Mouse (Mus musculus): Measurements from ENCODE around the gene Ilk. TPM values are rescaled to one million over a fixed set of nuclear protein-coding genes. Genes with fewer than 3 reads are reported as not detected.
A peak's percentile ranks its signal among the peaks of the same experiment; 100 is the strongest.

Gene Ilk
- polyA plus RNA-seq, 1 experiment from 2014 or later = 103 TPM

DNA sequence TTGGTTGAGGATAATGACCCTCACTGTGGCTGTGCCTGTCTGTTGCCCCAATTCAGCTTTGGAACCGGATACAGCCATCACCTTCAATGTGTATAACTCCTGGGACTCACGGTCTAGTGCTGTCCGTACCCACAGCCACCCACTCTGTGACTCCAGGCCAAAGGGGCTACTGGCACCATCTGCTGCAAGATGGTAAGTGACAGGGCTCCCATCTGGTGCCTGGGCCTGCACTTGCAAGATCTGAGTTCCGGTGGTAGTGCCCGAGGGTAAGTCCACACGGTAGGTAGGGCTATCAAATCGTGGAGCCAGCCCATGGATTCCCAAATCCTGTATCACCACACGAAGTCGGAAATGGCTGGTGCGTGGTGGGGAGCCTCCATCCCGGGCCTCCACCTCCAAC, 27.9 kb downstream of the Ilk start:
- no peak overlapping the region for H3K9ac ChIP-seq (replicated peaks)
- H3K27me3 ChIP-seq (ENCODE audit: insufficient read depth, low read length) = peaks cover 11% of the 10 kb centered on the region
- H3K27ac ChIP-seq (ENCODE audit: low read depth) = no peak overlapping the region
- ATAC-seq (no peak), DNase-seq (no peak)
- no peaks in the 10 kb centered on the region for H3K36me3 ChIP-seq (replicated peaks; ENCODE audit: insufficient read depth, low read length)
- no peak overlapping the region for H3K4me2 ChIP-seq (ENCODE audit: low read depth, low read length)
- 76% methylated on average over 11 of the region's 11 CpGs for WGBS (ENCODE audit: insufficient replicate concordance)
- no peak overlapping the region for H3K4me3 ChIP-seq (ENCODE audit: low read depth, low read length)
- H3K9me3 ChIP-seq (ENCODE audit: low read length) = no peaks in the 10 kb centered on the region
- H3K4me1 ChIP-seq (ENCODE audit: insufficient read depth) = peaks cover 2% of the 10 kb centered on the region; the same call in 1 of the 2 replicates
- TF ChIP-seq CTCF (IDR thresholded peaks at IDR 0.05; ENCODE audit: low read depth) (no peak), EP300 (IDR thresholded peaks at IDR 0.05; ENCODE audit: low read depth) (no peak)

- Histone ChIP-seq H3K4me2 (ENCODE audit: low read depth, low read length) (no peak overlapping the region), H3K36me3 (replicated peaks; ENCODE audit: insufficient read depth, low read length) (no peaks in the 10 kb centered on the region), H3K9ac (replicated peaks) (no peak overlapping the region), H3K4me1 (ENCODE audit: insufficient read depth) (peaks cover 11% of the 10 kb centered on the region), H3K27me3 (ENCODE audit: insufficient read depth, low read length) (peaks cover under 1% of the 10 kb centered on the region; the same call in 1 of the 2 replicates), H3K4me3 (ENCODE audit: low read depth, low read length) (no peak overlapping the region), H3K27ac (ENCODE audit: low read depth) (peak overlapping the region; percentile 26; the same call in 1 of the 2 replicates), H3K9me3 (ENCODE audit: low read length) (no peaks in the 10 kb centered on the region)
- TF ChIP-seq CTCF (IDR thresholded peaks at IDR 0.05; ENCODE audit: low read depth) = no peak
- WGBS (ENCODE audit: insufficient replicate concordance) = 33% methylated on average over 6 of the region's 6 CpGs
- DNase-seq = no peak
- ATAC-seq = peak; percentile 28; the same call in 1 of the 2 replicates
Measured at GRCm38 (mm10) chr7:105767729-105768165, 31.4 kb downstream of the Ilk start.

DNA sequence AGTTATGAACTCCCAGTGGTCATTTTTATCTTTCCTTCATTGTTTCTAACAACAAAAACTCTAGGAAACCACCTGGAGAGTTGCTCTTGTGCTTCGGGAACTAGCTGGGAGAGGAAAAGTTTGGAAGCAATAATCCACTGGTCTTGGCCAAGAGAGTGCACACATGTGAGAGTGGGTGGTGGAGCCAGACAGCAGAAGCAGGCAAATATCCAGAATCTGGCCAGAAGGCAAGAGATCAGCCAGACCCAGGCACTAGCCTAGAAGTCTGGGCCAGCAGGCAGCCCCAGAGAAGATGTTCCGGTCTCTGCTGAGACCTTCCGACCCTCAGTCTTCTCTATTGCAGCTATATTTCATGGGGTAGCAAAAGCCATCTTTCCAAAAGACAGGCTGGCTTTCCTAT, 33.6 kb downstream of the Ilk start:
- WGBS (ENCODE audit: insufficient replicate concordance) = 63% methylated on average over 3 of the region's 3 CpGs
- Histone ChIP-seq H3K27me3 (ENCODE audit: insufficient read depth, low read length) (no peaks in the 10 kb centered on the region), H3K36me3 (replicated peaks; ENCODE audit: insufficient read depth, low read length) (no peaks in the 10 kb centered on the region), H3K4me3 (ENCODE audit: low read depth, low read length) (no peak overlapping the region), H3K27ac (ENCODE audit: low read depth) (no peak overlapping the region), H3K4me1 (ENCODE audit: insufficient read depth) (peaks cover 11% of the 10 kb centered on the region), H3K4me2 (ENCODE audit: low read depth, low read length) (no peak overlapping the region), H3K9me3 (ENCODE audit: low read length) (no peaks in the 10 kb centered on the region), H3K9ac (replicated peaks) (no peak overlapping the region)
- ATAC-seq = peak; percentile 22; the same call in 1 of the 2 replicates
- TF ChIP-seq EP300 (IDR thresholded peaks at IDR 0.05; ENCODE audit: low read depth) = no peak
- TF ChIP-seq CTCF (IDR thresholded peaks at IDR 0.05; ENCODE audit: low read depth) = no peak
- DNase-seq = no peak

GRCm38 (mm10) chr7:105772331-105772730, 35.9 kb downstream of the Ilk start:
- Histone ChIP-seq H3K9ac (replicated peaks) (no peak overlapping the region), H3K4me1 (ENCODE audit: insufficient read depth) (peaks cover 11% of the 10 kb centered on the region), H3K9me3 (ENCODE audit: low read length) (no peaks in the 10 kb centered on the region), H3K4me3 (ENCODE audit: low read depth, low read length) (no peak overlapping the region), H3K27me3 (ENCODE audit: insufficient read depth, low read length) (no peaks in the 10 kb centered on the region), H3K4me2 (ENCODE audit: low read depth, low read length) (no peak overlapping the region), H3K36me3 (replicated peaks; ENCODE audit: insufficient read depth, low read length) (no peaks in the 10 kb centered on the region), H3K27ac (ENCODE audit: low read depth) (no peak overlapping the region)
- TF ChIP-seq EP300 (IDR thresholded peaks at IDR 0.05; ENCODE audit: low read depth) = no peak
- no peak for TF ChIP-seq CTCF (IDR thresholded peaks at IDR 0.05; ENCODE audit: low read depth)
- no peak for ATAC-seq
- WGBS (ENCODE audit: insufficient replicate concordance) = 85% methylated on average over 15 of the region's 15 CpGs
- DNase-seq = no peak

- Histone ChIP-seq H3K4me3 (ENCODE audit: low read depth, low read length) (no peak overlapping the region), H3K27ac (ENCODE audit: low read depth) (no peak overlapping the region), H3K36me3 (replicated peaks; ENCODE audit: insufficient read depth, low read length) (no peaks in the 10 kb centered on the region), H3K27me3 (ENCODE audit: insufficient read depth, low read length) (no peaks in the 10 kb centered on the region), H3K4me1 (ENCODE audit: insufficient read depth) (peaks cover 16% of the 10 kb centered on the region), H3K4me2 (ENCODE audit: low read depth, low read length) (no peak overlapping the region), H3K9me3 (ENCODE audit: low read length) (no peaks in the 10 kb centered on the region), H3K9ac (replicated peaks) (no peak overlapping the region)
- WGBS (ENCODE audit: insufficient replicate concordance) = 71% methylated on average over 5 of the region's 5 CpGs
- ATAC-seq (no peak), DNase-seq (no peak)
- TF ChIP-seq CTCF (IDR thresholded peaks at IDR 0.05; ENCODE audit: low read depth) (no peak), EP300 (IDR thresholded peaks at IDR 0.05; ENCODE audit: low read depth) (no peak)
Measured at GRCm38 (mm10) chr7:105773041-105773440, 36.6 kb downstream of the Ilk start.

DNA sequence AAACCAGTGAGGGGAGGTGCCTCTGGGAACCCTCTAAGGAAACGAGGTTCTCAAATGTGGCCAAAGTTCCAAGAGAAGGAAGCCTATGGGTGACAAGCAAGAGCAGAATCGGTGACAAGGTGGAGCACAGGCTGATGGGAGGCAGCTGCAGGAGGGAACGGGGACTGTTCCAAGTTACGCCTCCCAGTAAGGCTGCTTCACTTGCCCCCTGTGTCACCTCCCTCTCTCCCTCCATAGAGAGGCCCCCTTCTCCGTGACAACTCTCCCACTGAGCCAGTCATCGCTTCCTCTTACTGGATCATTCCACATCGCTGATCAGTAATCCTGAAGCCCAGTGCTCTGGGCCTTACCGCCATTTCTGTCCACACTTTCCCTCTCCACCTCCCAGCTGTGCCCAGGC, 38.3 kb downstream of the Ilk start:
- Histone ChIP-seq H3K27me3 (ENCODE audit: insufficient read depth, low read length) (no peaks in the 10 kb centered on the region), H3K36me3 (replicated peaks; ENCODE audit: insufficient read depth, low read length) (no peaks in the 10 kb centered on the region), H3K4me3 (ENCODE audit: low read depth, low read length) (no peak overlapping the region), H3K9ac (replicated peaks) (no peak overlapping the region), H3K27ac (ENCODE audit: low read depth) (no peak overlapping the region), H3K4me2 (ENCODE audit: low read depth, low read length) (no peak overlapping the region), H3K4me1 (ENCODE audit: insufficient read depth) (peaks cover 26% of the 10 kb centered on the region), H3K9me3 (ENCODE audit: low read length) (no peaks in the 10 kb centered on the region)
- no peak for TF ChIP-seq CTCF (IDR thresholded peaks at IDR 0.05; ENCODE audit: low read depth)
- no peak for TF ChIP-seq EP300 (IDR thresholded peaks at IDR 0.05; ENCODE audit: low read depth)
- WGBS (ENCODE audit: insufficient replicate concordance) = 53% methylated on average over 8 of the region's 8 CpGs
- ATAC-seq (no peak), DNase-seq (no peak)

DNA sequence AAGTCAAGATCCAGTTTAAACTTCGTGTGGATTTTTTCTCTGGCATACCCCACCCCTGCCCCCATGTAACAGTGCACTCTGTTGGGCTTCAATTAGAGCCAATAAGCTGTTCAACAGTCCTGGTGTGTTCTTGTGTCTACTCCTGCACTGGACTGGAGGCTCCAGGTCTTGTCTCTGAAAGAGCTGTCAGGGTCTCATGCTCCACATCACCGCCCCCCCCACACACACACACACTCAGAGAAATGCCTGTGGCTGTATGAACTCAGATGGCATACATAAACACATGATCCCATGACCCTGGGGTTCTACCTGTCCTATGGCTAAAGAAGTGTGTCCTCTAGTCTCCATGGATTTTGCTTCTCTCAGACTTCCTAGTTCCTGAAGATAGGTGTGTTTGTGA, 39.6 kb downstream of the Ilk start:
- Histone ChIP-seq H3K27me3 (ENCODE audit: insufficient read depth, low read length) (no peaks in the 10 kb centered on the region), H3K4me1 (ENCODE audit: insufficient read depth) (peaks cover 15% of the 10 kb centered on the region), H3K9ac (replicated peaks) (no peak overlapping the region), H3K36me3 (replicated peaks; ENCODE audit: insufficient read depth, low read length) (no peaks in the 10 kb centered on the region), H3K27ac (ENCODE audit: low read depth) (no peak overlapping the region), H3K9me3 (ENCODE audit: low read length) (no peaks in the 10 kb centered on the region), H3K4me3 (ENCODE audit: low read depth, low read length) (no peak overlapping the region), H3K4me2 (ENCODE audit: low read depth, low read length) (no peak overlapping the region)
- DNase-seq (no peak), ATAC-seq (no peak)
- TF ChIP-seq CTCF (IDR thresholded peaks at IDR 0.05; ENCODE audit: low read depth) (no peak), EP300 (IDR thresholded peaks at IDR 0.05; ENCODE audit: low read depth) (no peak)
- 68% methylated on average over 2 of the region's 2 CpGs for WGBS (ENCODE audit: insufficient replicate concordance)

Data from liver, postnatal 0 days (tissue).